Mouse (Mus musculus): ENCODE measurements around the gene Sphk1. TPM values are rescaled to one million over a fixed set of nuclear protein-coding genes. Genes with fewer than 3 reads are reported as not detected.

The Sphk1 gene
- total RNA-seq, 2 experiments from 2014 or later, result 1.7 to 2.1 TPM

GRCm38 (mm10) chr11:116574982-116575381 is 44.3 kb downstream of the Sphk1 start:
- DNase-seq (ENCODE audit: low spot score in 2 of 2), result no peak

DNA sequence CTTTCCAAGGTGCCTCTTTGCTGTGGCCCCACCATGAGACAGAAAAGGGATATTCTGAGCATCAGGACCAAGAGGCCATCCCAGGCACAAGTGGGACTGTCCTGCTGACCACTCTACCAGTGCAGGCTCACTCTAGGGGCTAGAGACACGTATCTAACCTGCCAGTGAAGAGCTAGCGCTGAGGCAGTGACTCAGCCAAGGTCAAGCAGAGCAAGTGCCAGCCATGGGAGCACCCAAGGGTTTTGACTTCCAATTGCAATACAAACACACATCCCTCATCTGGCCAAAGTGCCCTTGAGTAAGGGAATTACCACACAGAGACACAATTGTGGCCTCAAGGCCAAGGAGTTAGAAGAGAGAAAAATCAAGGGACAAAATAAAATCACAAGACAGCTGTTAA is 44.7 kb downstream of the Sphk1 start:
- DNase-seq (ENCODE audit: low spot score in 2 of 2), result no peak

- DNase-seq (ENCODE audit: low spot score in 2 of 2), result no peak
Measured at GRCm38 (mm10) chr11:116579280-116579679, 48.6 kb downstream of the Sphk1 start.

DNA sequence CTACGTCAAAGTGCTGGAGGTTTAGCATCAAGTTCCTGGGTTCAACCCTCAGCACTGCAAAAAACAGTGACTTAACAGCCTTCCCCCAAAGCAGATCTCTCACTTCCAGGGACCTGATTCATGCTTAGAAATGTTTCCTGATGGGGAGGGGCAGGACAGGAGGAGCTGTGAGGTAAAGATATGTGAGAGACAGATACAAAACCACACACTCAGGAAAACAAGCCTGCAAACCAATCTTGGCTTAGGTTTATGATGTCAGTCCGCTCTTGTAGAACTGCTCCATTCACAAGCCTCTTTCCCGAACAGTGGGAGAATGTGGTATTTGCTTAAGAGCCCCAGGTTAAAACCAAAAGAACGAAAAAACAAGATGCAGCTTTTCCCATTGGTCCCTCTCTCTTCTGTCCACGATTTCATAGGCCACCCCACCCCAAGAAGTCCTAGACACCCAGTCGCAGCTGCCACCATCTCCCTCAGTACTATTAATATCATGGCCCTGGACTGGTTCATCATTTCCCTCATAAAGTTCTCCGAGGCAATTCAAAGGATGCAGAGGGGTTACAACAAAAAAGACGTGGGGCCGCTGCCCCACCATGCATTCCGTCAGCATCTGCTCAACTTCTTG is 49.4 kb downstream of the Sphk1 start:
- DNase-seq (ENCODE audit: low spot score in 2 of 2), result no peak

GRCm38 (mm10) chr11:116580711-116581375 is 50.1 kb downstream of the Sphk1 start:
- peak in 1 of 2 experiments; percentile 52 for DNase-seq (ENCODE audit: low spot score in 2 of 2)

DNA sequence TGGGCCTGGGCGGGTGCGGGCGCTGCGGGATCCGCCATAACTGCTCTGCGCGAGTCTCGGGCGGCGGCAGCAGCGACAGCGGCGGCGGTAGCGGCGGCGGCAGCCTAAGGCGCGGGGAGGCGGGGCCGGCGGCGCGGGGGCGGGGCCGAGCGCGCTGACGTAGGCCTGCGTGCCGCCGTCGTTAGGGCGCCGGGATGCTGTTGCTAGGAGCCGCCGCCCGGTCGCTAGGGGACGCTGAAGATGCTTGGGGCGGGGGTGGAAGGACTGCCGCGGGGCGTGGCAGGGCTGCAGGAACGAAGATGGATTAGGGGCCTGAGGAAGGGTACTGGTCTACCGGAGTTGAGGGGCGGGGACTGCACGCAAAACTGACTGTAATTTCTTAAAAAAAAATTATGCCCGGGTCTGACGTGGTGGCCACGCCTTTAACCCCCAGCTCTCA is 50.7 kb downstream of the Sphk1 start, which contains the start of gene Ube2o:
TSS of gene Ube2o (minus strand) at position 72 of the 439 bp plus-strand sequence.
- peak; percentile 83 to 91 for DNase-seq (ENCODE audit: low spot score in 2 of 2)

GRCm38 (mm10) chr11:116585682-116586081 is 55.0 kb downstream of the Sphk1 start:
- DNase-seq (ENCODE audit: low spot score in 2 of 2), result no peak

Other genes with a start within 250 kb of the Sphk1 start
- not detected for gene Galr2, start 250.0 kb upstream of the Sphk1 start, total RNA-seq (2021)
- gene Exoc7, start 223.7 kb upstream of the Sphk1 start, total RNA-seq (2021), result 10 to 100 TPM; 84.6 to 97.9 TPM
- 10 to 100 TPM in 1 of 2 experiments, 1 to 10 TPM in 1; 9.5 to 10.4 TPM for gene Foxj1, start 195.5 kb upstream of the Sphk1 start, total RNA-seq (2021)
- 100 to 1,000 TPM; 184 to 186 TPM for gene Rnf157, start 117.9 kb upstream of the Sphk1 start, total RNA-seq (2021)
- gene Ubald2, start 96.8 kb upstream of the Sphk1 start, total RNA-seq (2021), result 10 to 100 TPM; 35.7 to 46.1 TPM
- under 1 TPM in 1 of 2 experiments, not detected in 1; 0.18 TPM for gene Qrich2, start 64.7 kb upstream of the Sphk1 start, total RNA-seq (2021)
- 10 to 100 TPM; 89.8 to 90.7 TPM for gene Prpsap1, start 36.7 kb upstream of the Sphk1 start, total RNA-seq (2021)
- 100 to 1,000 TPM; 115 to 118 TPM for gene Ube2o, start 50.5 kb downstream of the Sphk1 start, total RNA-seq (2021)
- under 1 TPM in 1 of 2 experiments, not detected in 1; 0.34 TPM for gene Aanat, start 55.5 kb downstream of the Sphk1 start, total RNA-seq (2021)
- gene Rhbdf2, start 96.1 kb downstream of the Sphk1 start, total RNA-seq (2021), result 1 to 10 TPM in 1 of 2 experiments, under 1 TPM in 1; 0.94 to 1.5 TPM
- gene Prcd, start 122.6 kb downstream of the Sphk1 start, total RNA-seq (2021), result 1 to 10 TPM; 3.4 to 3.8 TPM
- 10 to 100 TPM; 33.0 to 42.3 TPM for gene Cygb, start 123.4 kb downstream of the Sphk1 start, total RNA-seq (2021)
- not detected for gene St6galnac1, start 244.6 kb downstream of the Sphk1 start, total RNA-seq (2021)

Measured in layer of hippocampus, postnatal 10 days (tissue).